Mouse (Mus musculus) megakaryocyte, embryonic 14.5 days (primary cell): ENCODE results near the gene Myh1.

Experiments
- FLI1 ChIP-seq: IDR thresholded peaks from 2 replicates; pipeline ENCODE4 v1.6.1; 2012; ENCODE audit warnings: low read length, inconsistent platforms, mixed read lengths
- GATA1 ChIP-seq: IDR thresholded peaks from 3 replicates; pipeline ENCODE4 v1.6.1; 2012; ENCODE audit warnings: mixed read lengths, low read length, inconsistent platforms, borderline replicate concordance

GRCm38 (mm10) chr11:67229166-67229565 lies 29.3 kb downstream of the Myh1 start:
- no peak for TF ChIP-seq GATA1
- no peak for TF ChIP-seq FLI1
